Mouse (Mus musculus) MEL-GATA-1-ER (cell line): ENCODE measurements around the gene Zfp385c.
"Not testable (repeated sequence)": the region's sequence is repeated elsewhere in the genome, so short reads cannot be mapped to it uniquely, and the experiment has no call there.

Experiments used
- DNase-seq: peaks from one replicate; pipeline ENCODE4 v3.0.0-alpha.2; 2012; ENCODE audit warnings: low read depth; ENCODE audit errors: extremely low read depth

Gene Zfp385c

GRCm38 (mm10) chr11:100690389-100690788 is 1.9 kb downstream of the Zfp385c start:
- no peak for DNase-seq

DNA sequence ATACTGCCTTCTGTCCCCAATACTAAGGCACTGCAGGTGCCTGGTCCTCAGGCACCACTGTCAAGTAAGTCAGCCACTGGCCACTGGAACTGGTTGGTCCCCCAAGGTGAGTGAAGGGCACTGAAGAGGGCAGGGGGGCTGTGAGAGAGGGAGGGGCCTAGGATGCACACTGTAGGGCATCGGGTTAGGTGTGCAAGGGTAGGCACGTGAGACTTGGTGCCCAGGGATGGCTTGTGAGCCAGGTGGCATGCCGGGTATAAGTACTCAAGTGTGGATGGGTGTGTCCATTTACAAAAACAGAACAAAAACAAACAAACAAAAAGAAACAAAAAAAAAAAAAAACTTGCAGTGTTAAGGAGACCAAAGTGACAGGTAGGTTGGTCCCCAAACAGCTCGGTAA is 3.8 kb downstream of the Zfp385c start:
- DNase-seq: no peak

DNA sequence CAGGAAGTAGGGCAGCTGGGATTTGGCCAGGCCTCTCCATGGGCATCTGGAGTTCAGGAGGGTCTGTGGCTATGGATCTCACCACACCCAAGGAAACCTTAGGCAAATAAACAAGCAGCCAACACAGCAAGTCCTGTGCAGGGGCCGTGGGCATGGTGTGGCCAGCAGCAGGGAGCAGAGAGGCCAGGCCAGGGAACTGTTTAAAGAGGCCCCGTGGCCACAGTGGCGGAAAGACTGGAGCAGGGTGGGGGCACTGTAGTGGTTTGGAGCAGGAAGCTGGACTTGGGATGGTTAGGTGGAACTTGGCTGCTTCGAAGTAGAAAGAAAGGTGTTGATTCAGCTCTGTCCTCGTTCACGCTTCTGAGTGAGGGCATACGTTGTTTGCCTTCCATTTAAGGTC is 5.0 kb downstream of the Zfp385c start:
- DNase-seq: no peak

DNA sequence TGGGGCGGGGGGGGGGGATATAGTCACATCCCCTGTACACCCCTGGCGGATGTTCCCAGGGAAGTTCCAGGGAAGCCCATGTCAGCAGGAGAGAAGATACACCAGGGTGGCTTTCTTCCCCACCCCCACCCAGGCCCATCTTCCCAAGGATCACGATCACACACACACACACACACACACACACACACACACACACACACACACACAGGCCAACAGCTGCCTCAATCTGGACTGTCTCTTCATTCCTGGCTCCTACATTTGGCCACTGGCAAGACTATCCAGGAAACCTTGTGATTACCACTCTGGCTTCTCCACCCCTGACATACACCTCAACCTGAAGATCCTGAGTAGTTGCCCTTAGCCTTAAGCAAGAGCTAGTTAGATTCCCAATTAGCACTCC is 6.9 kb downstream of the Zfp385c start:
- no peak for DNase-seq

DNA sequence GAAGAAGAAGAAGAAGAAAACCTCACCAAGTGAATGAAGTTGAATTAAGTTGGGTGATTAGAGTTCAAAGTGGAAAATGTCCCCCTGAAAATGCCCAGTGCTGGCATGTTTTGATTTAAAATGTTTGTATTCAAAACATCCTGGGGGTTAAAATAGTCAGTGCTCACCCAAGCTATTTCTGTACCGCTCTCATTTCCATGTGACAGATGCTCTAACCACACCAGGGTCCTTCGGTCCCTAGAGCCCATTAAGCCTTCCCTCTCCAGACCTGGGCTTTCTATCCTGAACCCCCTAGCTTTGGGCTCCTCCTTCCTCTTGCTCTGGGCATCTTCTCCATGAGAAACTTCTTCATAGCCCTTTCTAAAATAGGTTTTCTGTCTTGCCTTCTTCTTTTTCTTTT is 8.2 kb downstream of the Zfp385c start:
- DNase-seq: no peak

DNA sequence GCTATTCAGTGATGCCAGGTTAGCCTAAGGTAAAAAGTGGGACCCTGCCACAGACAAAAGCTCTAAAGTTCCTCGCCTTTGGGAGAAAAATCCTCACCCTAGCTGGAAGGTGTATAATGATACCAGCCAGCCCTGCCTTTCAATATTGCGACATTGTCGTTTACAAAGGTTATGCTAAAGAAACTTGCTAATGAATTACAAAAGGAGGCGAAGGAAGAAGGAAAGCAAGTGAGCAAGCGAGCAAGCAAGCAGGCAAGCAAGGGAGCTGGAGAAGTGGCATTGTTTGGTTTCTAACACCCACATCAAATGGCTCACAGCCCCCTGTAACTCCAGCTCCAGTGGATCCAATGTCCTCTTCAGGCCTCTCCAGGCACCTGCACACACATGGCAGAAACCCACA is 9.7 kb downstream of the Zfp385c start:
- no peak for DNase-seq

DNA sequence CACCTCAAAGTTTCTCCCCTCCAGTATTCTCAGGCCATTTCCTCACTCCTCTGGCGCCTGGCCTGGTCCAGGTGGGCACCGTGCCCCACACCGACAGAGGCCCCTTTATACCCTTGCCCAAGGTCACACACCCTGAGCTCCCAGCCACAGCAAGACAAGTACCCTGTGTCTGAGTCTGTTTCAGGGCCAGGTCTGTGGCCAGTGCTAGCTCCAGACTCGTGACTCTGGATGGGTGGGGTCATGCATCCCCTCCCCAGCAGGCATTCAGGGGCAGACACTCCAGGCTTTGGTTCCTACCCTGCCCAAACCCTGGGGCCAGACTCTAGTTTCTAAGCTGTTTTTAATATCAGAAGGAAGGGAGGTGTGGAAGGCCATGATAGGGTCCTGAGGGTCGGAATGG is 10.4 kb downstream of the Zfp385c start:
- DNase-seq: no peak

DNA sequence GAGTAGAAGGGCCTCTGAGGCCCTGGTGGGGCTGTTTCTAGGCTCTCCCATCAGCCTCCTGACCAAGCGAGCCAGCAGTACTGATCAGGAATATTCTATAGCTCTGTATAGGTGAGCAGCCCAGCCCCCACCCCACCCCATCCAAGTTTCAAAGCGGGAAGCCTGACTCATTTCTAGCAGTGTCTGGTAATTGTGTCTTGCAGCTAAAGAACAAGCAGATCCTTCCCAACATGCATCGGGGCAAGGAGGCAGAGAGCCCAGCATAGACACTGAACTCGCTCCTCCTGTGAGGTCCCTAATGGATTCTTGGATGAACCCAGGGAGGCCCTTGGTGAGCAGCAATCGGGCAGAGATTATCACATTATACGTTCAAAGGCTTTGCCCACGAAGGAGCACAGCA is 14.4 kb downstream of the Zfp385c start:
- DNase-seq: no peak

GRCm38 (mm10) chr11:100673169-100673568 is 19.1 kb downstream of the Zfp385c start:
- no peak for DNase-seq

- DNase-seq: no peak
Measured at GRCm38 (mm10) chr11:100671956-100672355, 20.3 kb downstream of the Zfp385c start.

DNA sequence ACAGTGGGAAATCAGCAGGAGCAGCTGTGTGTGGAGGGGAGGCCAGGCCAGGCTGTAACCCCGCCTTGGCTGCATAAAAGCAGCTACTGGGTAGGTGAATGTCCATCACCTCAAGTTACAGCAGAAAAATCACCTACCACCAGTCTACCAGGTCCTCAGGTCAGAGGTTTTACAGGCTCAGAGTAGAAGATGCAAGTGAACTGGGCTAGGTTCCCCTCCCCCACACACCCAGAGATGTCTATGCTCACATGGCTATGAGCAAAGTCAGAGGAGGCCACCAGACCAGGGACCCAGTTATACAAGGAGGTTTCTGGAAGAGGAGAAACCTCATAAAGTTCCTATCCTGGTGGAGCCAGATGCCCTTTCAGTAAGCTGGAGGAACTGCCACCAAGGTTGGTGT is 21.2 kb downstream of the Zfp385c start:
- no peak for DNase-seq

DNA sequence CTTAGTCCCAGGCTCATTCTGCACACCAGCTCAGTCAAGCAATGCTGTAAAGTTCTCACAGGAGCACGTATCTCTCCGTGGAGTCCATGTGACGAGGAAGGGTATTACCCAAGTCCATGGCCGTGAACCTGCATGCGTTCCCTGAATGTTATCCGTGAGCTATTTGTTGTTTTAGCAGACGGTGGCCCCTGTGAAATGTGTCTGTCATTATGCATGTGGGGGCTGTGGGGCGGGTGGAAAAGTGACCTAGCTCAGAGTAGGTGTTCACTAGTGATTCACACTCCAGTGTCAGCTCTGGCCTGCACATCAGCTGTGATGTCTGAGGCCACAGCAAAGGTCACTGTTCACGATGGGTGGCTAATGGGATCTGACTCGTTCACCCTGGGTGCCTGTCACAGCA is 32.4 kb downstream of the Zfp385c start:
- DNase-seq: no peak

DNA sequence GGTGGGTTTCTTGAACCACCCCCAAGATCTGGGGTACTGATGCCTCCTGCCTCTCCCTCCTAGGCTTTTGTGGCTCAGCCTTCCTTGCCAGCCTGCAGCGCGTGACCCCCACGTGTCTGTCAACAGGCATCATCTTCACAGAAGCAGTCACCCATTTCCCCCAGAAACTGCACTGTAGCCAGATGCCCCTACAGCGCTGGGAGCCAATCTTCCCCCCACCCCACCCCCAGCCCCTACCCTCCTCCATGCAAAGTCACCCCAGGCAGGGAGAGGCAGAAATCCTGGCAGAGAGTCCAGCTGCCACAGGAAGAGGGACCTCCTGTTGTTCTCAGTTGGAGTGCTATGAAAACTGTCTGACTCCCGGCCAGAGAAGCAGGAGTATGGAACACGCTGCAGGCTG is 35.8 kb downstream of the Zfp385c start:
- no peak for DNase-seq

GRCm38 (mm10) chr11:100655589-100655988 is 36.7 kb downstream of the Zfp385c start:
- DNase-seq: not testable (repeated sequence)

- no peak for DNase-seq
Measured at GRCm38 (mm10) chr11:100651748-100652147, 40.5 kb downstream of the Zfp385c start.

DNA sequence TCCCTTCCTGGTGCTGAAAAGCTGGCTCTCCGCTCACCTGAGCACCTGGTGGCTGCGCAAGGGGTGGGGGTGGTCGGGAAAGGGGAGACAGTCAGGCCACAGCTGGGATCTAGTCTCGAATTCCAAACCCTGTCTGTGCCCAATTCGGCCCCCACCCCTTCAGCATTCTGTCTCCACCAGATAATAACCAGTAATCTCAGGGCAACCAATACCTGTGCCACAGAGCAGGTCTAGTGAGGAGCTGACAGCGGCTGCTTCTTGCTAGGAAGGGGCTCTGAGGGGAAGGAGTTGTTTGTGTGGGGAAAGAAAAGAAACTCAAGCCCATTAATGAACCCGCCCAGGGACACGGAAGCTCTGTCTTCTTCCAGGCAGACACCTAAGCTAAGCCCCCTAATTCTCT is 41.0 kb downstream of the Zfp385c start:
- no peak for DNase-seq

GRCm38 (mm10) chr11:100648405-100648804 is 43.9 kb downstream of the Zfp385c start:
- no peak for DNase-seq

GRCm38 (mm10) chr11:100646265-100646664 is 46.0 kb downstream of the Zfp385c start:
- DNase-seq: no peak

DNA sequence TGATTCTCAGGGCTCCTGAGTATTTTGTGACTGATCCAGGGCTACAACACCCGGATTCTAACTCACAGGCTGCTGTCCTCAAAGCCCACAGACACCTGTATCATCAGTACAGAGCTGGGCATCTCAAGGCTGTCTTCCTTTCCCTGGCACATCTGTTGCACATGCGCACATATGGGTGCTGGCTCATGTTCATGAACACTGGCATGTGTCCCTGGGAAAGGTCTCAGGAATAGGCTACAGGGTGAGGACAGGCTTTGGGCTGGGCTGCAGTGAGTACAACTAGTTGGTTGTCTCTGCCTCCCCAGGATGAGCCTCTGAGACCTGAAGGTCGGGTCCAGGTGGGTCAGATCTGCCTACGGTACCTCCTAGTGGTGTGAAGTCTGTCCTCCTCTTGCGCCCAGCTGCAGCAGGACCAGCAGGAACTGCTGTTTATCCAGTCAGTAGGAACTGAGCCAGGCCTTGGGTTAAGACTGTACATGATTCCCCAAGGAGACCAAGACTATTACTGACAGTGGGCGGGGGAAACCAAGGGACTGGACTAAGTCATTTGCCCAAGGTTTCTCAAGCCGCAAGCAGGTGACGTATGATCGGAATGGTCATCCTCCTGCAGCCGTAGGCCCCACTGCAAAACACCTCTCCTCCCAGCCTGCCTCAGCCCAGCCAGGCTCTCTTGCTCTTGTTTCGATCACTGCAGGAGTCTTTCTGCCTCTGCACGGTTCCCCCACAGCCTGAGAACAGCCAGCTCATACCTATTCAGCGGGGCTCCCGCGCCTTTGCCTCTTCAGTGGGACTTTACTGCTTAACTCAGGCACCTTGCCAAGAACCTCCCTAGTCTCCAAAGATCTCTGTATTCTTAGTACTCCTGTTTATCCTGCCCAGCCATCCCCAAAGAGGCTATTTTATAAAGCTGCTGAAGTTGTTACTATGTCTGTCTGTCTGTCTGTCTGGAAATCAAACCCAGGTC is 48.4 kb downstream of the Zfp385c start:
- no peak for DNase-seq

DNA sequence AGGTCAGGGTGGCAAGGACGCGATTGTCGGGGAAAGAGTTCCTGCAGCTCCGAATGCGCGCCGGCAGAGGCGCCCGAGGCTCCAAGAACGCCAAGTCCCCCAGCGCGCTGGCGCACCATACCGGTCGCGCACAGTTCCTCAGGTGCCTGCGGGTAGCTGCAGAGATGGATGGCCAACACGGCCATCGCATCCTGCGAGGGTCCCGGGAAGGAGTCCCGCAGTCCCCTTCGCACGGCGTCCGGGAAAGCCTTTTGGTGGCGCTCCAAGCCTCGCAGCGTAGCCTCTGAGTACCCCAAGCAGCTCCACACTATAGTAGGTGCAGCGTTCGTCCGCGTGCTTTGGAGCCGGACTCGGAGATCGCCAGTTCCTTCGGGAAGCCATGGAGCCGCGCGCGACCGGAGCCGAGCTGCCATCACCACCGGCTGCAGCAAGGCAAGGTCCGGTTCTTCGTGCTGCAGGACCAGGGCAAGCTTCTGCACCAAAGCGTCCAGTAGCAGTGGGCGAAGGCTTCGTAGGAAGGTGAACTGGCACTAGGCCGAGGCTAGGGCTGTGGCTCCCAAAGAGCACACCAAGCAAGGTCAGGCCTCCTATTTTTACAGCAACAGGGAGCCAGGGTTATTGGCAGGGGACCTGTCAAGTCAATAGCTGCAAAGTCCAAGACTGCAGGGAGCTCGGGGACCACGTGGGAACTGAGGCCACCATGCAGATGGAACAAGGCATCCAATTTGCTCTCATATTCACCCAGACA is 51.9 kb downstream of the Zfp385c start:
- no peak for DNase-seq

GRCm38 (mm10) chr11:100634530-100634929 is 57.7 kb downstream of the Zfp385c start:
- peak; percentile 97 for DNase-seq

- DNase-seq: no peak
Measured at GRCm38 (mm10) chr11:100628862-100629352, 63.3 kb downstream of the Zfp385c start.
